Mouse (Mus musculus) spleen, adult 2 months (tissue): Measurements from ENCODE around the gene Rab3d. TPM values are rescaled to one million over a fixed set of nuclear protein-coding genes. Genes with fewer than 3 reads are reported as not detected.

Experiments
- DNase-seq, 2 experiments: peaks; one replicate each; pipeline versions ENCODE4 v3.0.0 to v3.0.0-alpha.2; 2012 to 2021; ENCODE audit warnings: low spot score in 2 of 2, low read depth in 1 of 2
- H3K27ac ChIP-seq: fragments of 200-500 bp; 2 replicates; pipeline ENCODE4 v1.5.1; 2012; ENCODE audit warnings: low read length, inconsistent platforms; ENCODE audit not compliant: insufficient read depth
- H3K27me3 ChIP-seq: fragments of 200-500 bp; 2 replicates; pipeline ENCODE4 v1.6.1; 2012; ENCODE audit warnings: mild to moderate bottlenecking, moderate library complexity, low read length, inconsistent platforms; ENCODE audit not compliant: control insufficient read depth, insufficient read depth
- H3K36me3 ChIP-seq: fragments of 200-500 bp; 2 replicates; pipeline ENCODE4 v1.6.1; 2012; ENCODE audit warnings: mild to moderate bottlenecking, low read length, inconsistent platforms; ENCODE audit not compliant: control insufficient read depth, insufficient read depth
- H3K4me1 ChIP-seq: fragments of 200-500 bp; 2 replicates; pipeline ENCODE4 v1.6.1; 2011; ENCODE audit warnings: inconsistent platforms; ENCODE audit not compliant: control insufficient read depth, insufficient read depth, insufficient read length
- H3K4me3 ChIP-seq: fragments of 200-500 bp; 2 replicates; pipeline ENCODE4 v1.5.1; 2011; ENCODE audit warnings: mild to moderate bottlenecking, inconsistent platforms; ENCODE audit not compliant: insufficient read depth, insufficient read length; ENCODE audit errors: extremely low read depth
- CTCF ChIP-seq: fragments of 200-500 bp; IDR thresholded peaks from 2 replicates; pipeline ENCODE4 v1.5.1; 2011; ENCODE audit warnings: mild to moderate bottlenecking, inconsistent platforms; ENCODE audit not compliant: insufficient read depth, insufficient read length, insufficient replicate concordance; ENCODE audit errors: extremely low read depth
- POLR2A ChIP-seq: fragments of 200-500 bp; IDR thresholded peaks from 2 replicates; pipeline ENCODE4 v1.6.1; 2011; ENCODE audit warnings: low read depth, low read length, inconsistent platforms
- WGBS: fragments of 180-500 bp; shearing (Covaris S2); methylation state at CpG from one replicate; pipeline ENCODE4 v1.1.7; 2018; 5-methylcytosine and 5-hydroxymethylcytosine counted together
- polyA plus RNA-seq: library from polyadenylated mRNA; depleted of rRNA; stranded (reverse); fragments of >200 nt; gene quantifications from 2 replicates; pipeline ENCODE4 v1.2.3, GENCODE M21; 2012

The Rab3d gene
- polyA plus RNA-seq, 1 experiment: 21.1 TPM

- TF ChIP-seq POLR2A: no peak
- no peak for TF ChIP-seq CTCF
- Histone ChIP-seq H3K36me3 (no peaks in the 10 kb centered on the region), H3K27ac (no peak overlapping the region), H3K27me3 (no peaks in the 10 kb centered on the region), H3K4me3 (no peak overlapping the region), H3K4me1 (peaks cover 4% of the 10 kb centered on the region; the same call in 1 of the 2 replicates)
- no peak for DNase-seq
- WGBS: 76% methylated on average over 12 of the region's 12 CpGs
Measured at GRCm38 (mm10) chr9:21932445-21933137, 14.6 kb upstream of the Rab3d start.

- WGBS: 76% methylated on average over 2 of the region's 2 CpGs
- Histone ChIP-seq H3K36me3 (no peaks in the 10 kb centered on the region), H3K4me3 (no peak overlapping the region), H3K27me3 (no peaks in the 10 kb centered on the region), H3K4me1 (peaks cover 4% of the 10 kb centered on the region; the same call in 1 of the 2 replicates), H3K27ac (no peak overlapping the region)
- no peak for TF ChIP-seq CTCF
- no peak for TF ChIP-seq POLR2A
- DNase-seq: no peak
Measured at GRCm38 (mm10) chr9:21932006-21932405, 14.0 kb upstream of the Rab3d start.

GRCm38 (mm10) chr9:21929208-21929607 is 11.2 kb upstream of the Rab3d start:
- Histone ChIP-seq H3K4me3 (no peak overlapping the region), H3K4me1 (no peaks in the 10 kb centered on the region; the same call in 1 of the 2 replicates), H3K36me3 (no peaks in the 10 kb centered on the region), H3K27me3 (no peaks in the 10 kb centered on the region), H3K27ac (no peak overlapping the region)
- no peak for TF ChIP-seq CTCF
- TF ChIP-seq POLR2A: no peak
- WGBS: 84% methylated on average over 3 of the region's 3 CpGs
- DNase-seq: no peak

GRCm38 (mm10) chr9:21927208-21927753 is 9.3 kb upstream of the Rab3d start, which contains the start of the genes Ccdc159 and Tmem205:
TSS of gene Ccdc159 (plus strand) at chr9:21927471.
TSS of gene Tmem205 (minus strand) at chr9:21927556.
- TF ChIP-seq CTCF (no peak), POLR2A (no peak)
- Histone ChIP-seq H3K27me3 (no peaks in the 10 kb centered on the region), H3K27ac (no peak within 1 kb of the TSS), H3K4me1 (no peaks in the 10 kb centered on the region; the same call in none of the 2 replicates), H3K4me3 (peak within 1 kb of the TSS; percentile 44), H3K36me3 (no peaks in the 10 kb centered on the region)
- WGBS: 1% methylated on average over 28 of the region's 28 CpGs
- no peak for DNase-seq

- Histone ChIP-seq H3K4me1 (no peaks in the 10 kb centered on the region; the same call in none of the 2 replicates), H3K36me3 (no peaks in the 10 kb centered on the region), H3K27me3 (no peaks in the 10 kb centered on the region), H3K27ac (no peak overlapping the region), H3K4me3 (peak overlapping the region; percentile 44)
- WGBS: 10% methylated on average over 6 of the region's 6 CpGs
- no peak for TF ChIP-seq POLR2A
- TF ChIP-seq CTCF: no peak
- no peak for DNase-seq
Measured at GRCm38 (mm10) chr9:21926784-21927183, 8.8 kb upstream of the Rab3d start.

GRCm38 (mm10) chr9:21926155-21926554 is 8.2 kb upstream of the Rab3d start:
- H3K27me3 ChIP-seq: no peaks in the 10 kb centered on the region
- no peak overlapping the region for H3K27ac ChIP-seq
- H3K4me1 ChIP-seq: no peaks in the 10 kb centered on the region; the same call in none of the 2 replicates
- no peaks in the 10 kb centered on the region for H3K36me3 ChIP-seq
- no peak for DNase-seq
- TF ChIP-seq CTCF (no peak), POLR2A (no peak)
- H3K4me3 ChIP-seq: no peak overlapping the region
- WGBS: 72% methylated on average over 6 of the region's 6 CpGs

- H3K4me3 ChIP-seq: no peak overlapping the region
- no peak for DNase-seq
- no peaks in the 10 kb centered on the region for H3K27me3 ChIP-seq
- WGBS: 87% methylated on average over 1 of the region's 1 CpGs
- TF ChIP-seq POLR2A (no peak), CTCF (no peak)
- no peak overlapping the region for H3K27ac ChIP-seq
- H3K4me1 ChIP-seq: no peaks in the 10 kb centered on the region; the same call in none of the 2 replicates
- H3K36me3 ChIP-seq: no peaks in the 10 kb centered on the region
Measured at GRCm38 (mm10) chr9:21925506-21925905, 7.5 kb upstream of the Rab3d start.
